Mouse (Mus musculus) cerebellum, adult 9-10 months (tissue): ENCODE results near the gene Notch2.

Source experiments
- DNase-seq: peaks from one replicate; pipeline ENCODE4 v3.0.0; 2022

Gene Notch2

DNA sequence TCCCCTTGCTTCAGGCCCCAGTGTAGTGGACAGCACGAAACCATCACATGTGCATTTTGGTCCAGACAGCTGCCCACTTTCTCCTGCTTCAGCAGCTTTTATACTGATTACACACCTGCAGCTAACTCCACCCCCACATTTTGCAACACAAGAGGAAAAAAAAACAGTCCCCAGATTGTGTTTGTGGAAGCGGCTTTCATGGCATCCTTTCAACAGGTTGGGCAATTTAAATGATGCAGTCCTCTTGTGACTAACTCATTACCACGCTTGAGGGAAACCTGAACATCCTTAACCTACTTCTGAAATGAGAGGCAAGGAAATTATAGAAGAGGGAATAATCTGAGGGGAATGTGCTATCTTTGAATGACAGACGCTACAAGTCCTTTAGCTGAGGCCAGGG, 15.0 kb upstream of the Notch2 start:
- no peak for DNase-seq

DNA sequence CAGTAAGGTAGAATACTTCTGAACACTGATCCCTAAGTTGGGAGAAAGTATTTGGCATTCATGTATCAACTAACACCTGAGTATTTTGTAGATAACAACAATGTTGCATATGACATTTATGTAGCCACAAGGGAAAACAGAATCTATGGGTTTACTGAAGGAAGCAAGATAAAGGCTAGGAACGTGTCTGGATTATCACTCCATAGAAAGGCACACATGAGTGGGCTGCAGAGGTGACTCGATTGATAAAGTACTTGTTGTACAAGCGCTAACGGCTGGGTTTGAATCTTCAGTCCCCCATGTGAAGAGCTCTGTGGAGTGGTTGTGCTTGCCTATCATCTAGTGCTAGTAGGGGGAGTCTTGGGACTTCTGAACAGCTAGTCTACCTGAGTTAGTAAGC, 9.8 kb upstream of the Notch2 start:
- DNase-seq: no peak

DNA sequence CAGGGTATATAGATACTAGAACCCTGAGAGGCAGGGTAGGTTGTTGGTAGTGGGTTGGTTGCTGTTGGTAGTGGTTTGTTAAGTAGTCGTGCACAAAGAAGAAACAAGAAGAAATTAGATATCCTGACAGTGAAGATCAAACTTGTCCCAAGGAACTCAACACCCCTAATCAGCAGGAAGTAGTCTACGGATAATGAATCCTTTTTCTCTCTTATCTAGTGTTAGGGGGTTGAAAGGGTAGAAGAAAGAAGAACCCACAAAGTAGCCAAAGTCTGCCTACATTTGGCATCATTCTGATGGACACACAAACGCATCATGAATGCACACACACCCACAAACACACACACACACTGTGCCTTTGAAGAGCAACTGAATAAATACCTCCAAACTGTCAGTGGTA, 9.1 kb upstream of the Notch2 start:
- no peak for DNase-seq

DNA sequence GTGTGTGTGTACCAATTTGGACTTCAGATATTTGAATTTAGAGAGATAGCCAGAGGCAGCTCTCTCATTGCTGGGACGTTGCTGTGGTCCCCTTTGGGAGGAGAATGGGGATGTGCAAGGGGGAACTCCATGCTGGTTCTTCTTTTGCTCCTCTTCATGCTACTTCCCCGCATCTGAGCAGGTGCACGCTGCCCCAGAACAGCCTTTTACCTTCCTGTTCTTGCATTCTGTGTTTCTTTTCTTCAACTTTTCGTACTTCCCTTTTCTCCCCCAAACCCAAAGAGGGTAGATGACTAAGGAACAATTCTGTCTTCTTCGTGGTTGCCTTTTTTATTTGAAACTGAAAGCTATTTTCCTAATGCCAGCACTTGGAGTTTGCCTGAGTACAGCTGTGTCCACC, 8.0 kb upstream of the Notch2 start:
- DNase-seq: no peak

DNA sequence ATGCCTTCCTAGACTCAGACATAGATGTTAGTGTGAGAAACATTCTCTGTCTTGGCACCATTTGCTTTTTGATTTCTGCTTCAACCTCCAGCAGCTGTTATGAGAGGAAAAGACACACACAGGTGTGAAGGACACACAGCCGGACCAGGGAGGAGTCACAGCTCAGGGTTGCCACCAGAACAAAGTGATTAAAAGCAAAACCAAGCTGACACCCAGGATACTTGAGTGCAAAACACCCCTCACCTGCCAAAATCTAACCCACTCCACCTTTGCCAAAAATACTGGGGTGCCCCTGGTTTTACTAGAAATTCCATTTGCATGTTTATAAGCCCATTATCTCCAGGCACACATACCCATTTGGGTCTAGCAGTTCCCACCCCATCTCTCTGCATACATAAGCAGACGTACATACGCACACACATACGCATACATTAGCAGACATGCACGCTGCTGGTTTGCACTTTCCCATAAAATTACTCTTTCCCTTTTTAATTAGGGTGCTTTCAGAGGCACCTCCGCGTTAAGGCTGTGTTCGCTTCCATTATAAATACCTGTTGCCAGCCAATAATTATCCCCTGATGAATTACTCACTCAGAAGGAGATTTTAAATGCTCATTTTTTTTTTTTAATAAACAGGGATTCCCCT, 7.2 kb upstream of the Notch2 start:
- DNase-seq: no peak

DNA sequence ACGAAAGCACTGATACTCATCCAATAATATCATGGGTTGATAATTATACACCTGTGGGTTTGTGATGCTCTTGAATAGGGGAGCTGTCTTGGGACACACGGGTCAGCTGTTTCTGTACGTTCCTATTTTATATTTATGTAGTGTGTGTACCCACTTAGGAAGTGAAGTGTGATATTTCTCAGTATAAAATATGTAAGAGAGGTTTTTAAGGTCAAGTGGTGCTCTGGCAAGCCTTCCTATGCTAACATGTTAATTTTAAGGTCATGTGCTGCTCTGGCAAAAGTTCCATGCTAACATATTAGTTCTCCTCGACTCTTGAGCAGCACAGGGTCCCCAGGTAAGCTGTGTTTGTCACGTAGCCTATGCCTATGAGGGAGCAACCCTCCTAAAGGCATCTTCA, 6.4 kb upstream of the Notch2 start:
- no peak for DNase-seq

DNA sequence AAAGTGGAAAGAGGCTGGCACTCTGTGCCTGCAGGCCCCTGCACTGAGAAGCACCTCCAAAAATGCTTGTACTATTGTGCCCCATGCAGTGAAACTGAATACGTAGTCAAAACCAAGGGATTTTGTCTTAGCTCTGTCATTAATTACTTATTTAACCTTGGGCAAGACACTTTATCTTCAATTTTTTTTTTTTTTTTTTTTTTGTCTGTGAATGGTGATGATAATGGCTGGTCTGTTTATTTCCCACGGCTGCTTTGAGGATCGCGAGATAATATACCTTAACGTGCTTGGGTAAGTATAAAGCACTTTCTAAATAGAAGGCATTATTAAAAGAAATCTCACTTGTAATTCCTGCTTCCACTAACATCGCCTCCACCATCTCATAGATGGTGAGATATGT, 5.2 kb upstream of the Notch2 start:
- DNase-seq: no peak

DNA sequence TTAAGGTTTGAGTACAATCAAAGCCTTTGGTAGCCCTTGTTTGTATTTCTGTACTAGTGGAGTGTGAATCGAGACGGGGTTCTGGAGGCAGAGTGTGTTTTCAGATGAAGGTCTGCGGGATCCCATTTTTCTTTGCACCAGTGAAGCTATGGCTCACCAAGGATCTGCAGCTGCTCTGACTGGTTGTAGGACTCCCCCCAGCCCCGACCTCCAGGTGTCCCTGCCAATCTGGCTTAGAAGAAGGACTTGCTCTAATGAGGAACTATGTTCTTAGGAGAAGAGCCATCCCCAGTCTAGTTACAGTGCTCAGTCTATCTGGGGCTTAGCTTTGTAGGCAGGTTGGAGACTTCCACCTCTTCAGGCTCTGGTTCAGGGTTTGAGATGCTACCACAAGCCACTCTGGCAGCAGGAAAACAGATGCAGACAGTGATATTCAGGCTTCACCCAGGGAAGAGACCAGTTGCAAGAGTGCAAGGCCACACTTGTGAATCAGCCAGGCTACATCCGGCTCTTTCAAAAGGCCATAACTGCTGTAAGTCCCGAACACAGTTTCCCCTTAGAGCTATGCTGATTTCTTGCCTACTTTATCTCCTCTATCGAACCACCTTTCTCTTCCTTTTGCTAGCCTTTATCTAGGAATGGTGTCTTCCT, 4.0 kb upstream of the Notch2 start:
- DNase-seq: no peak

DNA sequence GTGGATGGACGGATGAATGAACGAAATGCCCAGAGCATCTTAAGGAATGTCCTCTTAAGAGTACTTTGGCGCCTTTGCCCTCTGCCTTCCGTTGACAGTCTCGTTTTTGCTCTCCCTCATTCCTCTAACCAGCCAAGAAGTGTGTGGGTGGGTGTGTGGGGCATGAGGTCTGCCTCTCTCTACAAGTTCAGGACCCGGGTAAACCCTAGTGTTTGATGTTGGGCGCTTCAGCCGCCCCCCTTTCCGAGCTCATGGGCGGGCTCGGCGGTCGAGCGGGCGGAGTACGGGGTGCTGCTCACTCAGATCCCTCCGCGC, 284 bp upstream of the Notch2 start:
- no peak for DNase-seq

DNA sequence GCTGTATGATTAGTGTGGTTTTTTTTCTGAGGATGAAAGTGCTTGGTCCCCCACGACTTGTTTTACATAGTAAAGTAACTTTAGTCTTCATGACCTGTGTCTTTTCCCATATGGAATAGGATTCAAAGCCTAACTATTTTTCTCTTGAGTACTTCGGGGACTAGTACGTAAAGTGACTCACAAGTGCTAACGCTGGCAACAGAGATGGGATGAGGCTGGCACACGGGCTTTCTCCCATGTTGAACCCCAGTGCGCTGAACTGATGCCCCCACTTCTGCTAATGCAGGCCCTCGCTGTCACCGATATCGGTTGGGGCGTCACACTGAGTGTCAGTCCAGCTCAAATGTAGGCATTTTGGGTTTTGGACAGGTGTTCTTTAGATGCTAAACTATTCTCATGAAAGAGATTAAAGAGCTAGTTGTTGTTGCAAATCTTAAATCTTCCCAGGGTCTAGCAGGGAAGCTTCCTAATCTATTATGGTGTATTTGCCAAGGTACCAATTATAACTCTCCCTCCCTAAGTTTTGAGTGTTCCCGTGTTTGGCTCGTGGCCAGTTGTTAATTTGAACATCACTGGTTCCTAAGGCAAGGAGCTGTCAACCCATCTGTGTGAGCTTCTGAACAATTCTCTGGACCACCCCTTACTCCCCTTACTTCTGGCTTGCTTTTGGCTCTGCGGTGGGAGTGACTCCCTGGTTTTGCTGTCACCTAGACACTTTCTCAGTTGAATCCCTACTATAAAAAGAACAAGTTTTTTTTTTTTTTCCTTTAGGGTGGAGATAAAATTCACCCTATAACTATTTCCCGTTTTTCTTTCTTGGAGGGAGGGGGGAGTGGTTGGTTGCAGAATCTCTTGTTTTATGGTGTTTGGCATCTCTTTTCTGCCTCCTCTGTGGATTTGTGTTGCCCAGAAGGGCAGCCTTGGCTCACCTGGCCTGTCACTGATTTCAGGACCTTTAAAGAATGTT, 2.2 kb downstream of the Notch2 start:
- no peak for DNase-seq

DNA sequence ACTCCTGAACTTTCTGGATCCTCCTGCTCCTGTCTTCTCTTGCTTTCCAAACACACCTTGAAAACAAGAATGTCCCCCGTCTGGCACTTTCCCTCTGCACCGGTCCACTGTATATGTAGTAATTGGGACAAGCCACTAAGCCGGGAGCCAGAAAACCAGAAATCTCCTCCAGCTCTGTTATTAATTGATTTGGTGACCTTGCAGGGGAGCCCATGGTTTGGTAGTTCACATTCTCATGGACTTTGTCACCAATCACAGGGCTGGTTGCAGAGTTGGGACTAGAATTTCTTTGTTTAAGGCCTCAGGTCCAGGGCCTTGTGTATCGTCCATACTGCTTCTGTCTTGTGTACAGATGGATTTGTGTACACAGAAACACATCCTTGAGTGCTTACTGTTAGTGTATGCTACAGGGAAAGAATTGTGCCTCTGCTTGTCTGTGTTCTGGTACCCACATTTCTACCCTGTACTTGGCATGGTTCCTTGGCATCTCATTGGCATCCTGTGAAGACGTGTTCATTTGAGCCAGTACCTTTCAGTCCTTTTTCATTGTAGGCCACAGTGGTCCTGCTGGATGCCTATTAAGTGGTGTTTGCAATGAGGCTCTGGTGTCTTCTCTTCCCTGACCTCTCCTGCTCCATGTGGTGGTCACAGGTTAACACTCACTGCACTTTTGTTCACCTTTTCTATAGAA, 3.7 kb downstream of the Notch2 start:
- DNase-seq: no peak

DNA sequence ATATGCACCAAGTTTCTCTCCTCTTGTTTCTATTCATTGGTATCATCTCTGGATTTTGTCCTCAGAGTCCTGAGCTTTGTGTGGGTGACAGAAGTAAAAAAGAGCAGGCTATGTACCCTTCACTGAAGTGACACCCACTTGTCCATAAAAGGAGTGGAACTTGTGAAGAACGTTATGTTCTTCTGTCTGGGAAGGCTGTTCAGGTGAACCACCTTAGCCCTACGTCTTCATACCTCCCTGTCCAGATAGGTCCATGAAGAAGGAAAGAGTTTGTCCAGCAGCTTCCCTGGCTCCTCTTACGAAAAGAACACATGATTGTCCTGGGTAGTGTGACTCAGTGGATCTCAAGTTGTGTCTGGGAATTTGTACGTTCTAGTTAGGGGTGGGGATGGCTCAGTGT, 4.9 kb downstream of the Notch2 start:
- no peak for DNase-seq

DNA sequence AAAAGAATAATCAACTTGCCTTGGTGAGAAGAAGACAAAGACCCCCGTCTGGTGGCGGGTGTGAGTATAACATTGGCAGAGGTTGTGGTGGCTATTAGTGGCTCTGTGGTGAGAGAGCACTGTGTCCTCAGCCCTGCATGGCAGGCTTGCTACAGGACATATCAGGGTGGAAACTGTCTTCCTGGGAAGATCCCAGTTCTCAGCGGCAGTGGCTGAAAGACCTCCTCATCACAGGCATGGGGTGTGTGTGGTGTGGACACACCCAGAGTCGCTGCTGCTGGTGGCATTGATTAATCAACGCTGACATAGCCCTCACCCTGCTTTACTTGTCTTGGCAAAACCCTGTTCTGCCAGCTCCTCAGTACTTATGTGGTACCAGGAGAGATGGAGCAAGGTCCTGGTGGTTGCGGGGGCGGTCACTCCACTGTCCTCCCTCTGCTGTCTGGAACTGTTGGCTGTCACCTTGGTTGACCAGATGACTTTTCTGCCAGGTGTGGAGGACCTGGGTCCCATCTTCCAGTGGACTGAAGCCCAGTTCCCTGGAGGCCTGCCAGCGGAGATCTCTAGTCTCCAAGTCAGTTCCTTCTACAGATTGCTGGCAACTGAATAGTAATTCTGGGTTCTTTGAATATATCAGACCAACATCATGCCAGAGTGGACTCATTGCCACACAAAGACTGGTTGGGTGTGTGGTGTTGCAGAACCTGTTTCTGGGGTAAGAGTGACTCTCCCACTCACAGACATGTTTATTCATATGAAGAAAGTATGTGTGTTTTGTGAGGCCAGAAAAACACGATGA, 7.3 kb downstream of the Notch2 start:
- DNase-seq: no peak

DNA sequence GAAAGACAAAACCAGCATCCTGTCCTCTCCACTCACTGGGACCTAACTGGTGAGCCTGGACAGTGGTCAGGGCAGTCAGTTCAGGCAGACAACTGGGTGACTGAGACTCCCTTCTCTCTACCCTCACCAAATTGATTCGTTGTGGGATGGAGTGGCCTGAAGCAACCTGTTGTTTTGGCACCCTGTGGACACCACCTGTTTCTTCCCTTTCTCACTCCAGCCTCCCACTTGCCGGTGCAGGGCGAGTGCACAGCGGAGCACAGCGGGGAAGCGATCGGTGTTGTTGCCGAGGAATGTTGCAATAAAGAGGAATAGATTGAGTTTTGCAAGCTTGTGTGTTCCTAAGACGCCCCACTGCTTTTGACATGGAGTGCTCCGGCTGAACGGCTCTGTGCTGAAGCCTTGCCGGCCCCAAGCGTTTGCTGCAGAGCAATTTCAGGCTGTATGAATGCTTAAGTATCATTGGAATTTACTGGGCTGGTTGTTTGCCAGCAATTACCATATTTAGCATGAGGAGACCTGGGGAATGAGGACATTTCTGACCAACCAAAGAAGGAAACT, 11.0 kb downstream of the Notch2 start:
- peak; percentile 46 for DNase-seq

DNA sequence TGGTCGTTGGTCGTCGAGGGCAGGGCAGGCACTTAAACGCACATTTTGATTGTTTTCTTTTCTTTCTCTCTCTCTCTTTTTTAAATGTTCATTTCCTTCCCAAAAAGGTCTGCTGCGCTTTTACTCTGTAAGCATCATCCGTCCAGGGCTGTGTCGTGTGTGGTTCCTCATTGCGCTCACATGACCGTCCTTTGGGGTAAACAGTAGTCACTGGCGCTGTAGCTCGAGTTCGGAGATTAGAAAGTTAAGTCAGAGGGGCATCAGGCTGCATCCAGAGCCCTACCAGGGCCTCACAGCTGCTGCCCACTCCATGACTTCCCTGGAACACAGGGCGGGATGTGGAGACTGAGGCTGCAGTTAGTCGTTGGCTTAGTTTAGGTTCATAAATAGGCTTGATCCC, 12.2 kb downstream of the Notch2 start:
- no peak for DNase-seq

DNA sequence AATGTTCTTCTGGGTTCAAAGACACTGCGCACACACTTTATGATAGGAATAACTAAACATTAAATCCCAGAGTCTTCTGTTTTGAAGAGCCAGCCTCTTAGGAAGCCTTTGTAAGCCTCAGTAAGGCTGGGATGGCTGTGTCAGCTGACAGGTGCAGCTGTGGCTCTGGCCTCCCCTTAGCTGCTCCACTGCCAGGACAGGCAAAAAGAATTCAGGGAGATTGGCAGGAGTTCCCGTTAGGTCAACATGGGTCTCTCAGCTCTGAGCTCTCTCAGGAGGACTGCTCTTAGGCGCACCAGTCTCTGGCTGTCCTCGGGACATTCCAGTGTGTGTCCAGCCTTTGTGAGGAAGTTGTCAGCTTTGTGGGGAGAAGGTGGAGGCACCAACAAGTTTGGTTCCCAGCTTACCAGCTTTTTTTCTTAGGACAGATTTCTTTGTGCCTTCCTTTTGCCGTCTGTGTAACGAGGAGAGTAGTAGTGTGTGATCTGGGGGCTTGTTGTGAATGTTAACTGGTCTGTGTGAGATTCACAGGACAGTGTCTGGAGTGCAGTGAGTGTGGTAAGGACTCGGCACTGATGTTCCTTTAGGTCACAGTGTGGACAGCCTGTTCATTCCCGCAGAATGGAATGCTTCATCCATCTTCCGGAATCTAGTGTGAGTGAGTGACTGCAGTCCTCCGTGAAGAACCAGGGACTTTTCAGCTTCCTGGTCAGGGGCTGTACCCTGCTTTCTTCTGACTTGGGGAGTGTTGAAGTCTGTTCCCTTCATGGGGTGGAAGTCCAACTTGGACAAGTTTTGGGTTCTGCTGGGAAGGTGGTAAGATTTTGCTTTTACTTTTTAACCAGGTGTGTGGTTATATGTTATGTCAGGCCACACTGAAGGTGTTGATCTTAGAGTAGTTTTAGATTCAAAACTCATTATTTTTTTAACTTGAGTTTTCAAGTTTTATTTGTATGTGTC, 12.9 kb downstream of the Notch2 start:
- no peak for DNase-seq

DNA sequence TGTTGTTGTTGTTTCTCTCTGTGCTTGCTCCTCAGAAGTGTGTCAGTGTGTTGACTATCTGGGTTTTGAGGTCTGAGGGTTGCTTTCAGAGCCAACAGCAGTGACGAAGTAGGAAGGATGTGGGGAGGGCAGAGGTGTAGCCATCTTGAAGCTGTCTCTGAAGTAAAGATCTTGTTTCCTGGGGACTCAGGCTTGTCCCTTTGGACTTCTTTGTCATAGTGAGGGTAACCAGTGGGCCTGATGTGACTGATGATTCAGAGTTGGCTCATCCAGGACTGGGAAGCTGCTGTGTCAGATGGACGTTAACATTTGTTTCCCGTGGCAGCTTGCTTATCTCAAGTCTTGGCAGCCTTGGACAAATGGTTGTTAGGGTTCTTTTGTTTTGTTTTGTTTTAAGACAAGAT, 14.0 kb downstream of the Notch2 start:
- no peak for DNase-seq

DNA sequence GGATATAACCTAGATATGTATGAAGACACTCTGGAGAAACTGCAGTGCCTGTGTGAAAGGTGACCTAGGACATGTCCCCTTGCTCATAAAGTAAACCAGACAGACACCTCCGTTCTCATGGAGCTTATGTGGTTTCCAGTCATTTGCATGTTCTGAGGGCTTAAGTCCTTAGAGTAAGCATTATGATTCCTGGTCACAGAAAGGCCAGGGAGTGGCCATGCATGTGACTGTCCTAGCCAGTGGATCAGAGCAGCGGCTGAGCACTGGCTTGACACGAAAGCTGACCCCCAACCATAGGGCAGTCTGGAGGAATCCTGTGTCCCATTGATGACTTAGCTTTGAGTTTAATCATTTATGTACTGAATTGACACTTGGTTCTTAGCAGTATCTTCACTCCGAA, 14.7 kb downstream of the Notch2 start:
- no peak for DNase-seq

DNA sequence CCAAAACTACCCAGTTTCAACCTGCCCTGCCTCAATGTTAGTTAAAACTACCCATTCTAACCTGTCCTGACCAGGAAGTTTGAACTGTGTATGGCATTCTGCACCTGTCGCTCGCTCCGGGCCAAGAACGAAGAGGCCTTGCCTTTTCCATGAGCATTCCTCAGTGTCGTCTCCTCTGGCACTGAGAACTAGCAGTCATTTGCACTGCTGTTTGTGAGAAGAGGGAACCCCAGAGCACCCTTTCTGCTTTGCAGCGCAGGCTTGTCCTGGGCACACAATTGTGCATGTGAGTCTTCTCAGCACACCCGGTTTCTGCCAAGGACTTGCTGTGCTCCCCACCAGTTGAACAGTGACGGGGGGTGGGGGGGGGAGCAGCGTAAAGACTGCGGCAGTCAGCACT, 15.6 kb downstream of the Notch2 start:
- no peak for DNase-seq

DNA sequence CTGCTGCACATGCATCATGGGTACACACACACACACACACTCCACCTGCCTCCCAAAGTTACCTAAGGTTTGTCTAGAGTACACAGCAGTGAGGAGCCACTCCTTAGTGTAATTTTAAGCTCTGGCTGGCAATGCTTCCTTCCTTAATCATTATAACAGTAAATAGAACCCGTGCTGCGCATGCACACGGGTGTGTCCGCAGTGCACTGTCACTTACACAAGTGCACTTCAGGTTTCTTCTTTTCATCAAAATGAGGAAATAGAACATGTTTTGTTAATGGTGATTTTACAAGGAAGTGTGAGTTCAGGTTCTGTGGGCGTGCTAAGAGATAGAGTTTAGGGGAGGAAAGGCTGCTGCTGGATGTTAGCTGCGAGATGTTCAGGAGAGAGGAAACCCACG, 17.8 kb downstream of the Notch2 start:
- DNase-seq: no peak

DNA sequence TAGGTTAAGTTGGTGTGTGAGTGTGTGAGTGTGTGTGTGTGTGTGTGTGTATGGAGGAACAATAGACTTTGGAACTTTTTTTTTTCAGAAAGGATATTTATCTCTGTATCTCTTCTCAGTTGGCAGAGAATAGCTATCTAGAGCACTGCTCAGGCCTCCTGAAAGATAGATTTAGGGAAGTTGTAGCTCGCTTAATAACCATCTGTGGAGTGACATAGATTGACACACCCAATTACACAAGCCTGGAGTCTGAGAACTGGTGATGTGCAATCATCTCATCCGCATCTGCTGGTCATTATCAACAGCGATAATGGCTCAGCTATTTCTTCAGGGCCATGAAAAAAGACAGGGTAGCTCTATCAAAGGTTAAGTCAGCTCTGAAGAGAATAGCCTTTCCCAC, 18.9 kb downstream of the Notch2 start:
- DNase-seq: no peak
